Mouse (Mus musculus) heart, adult 2 months (tissue): ENCODE results near the gene Rtp4.

Experiments
- CTCF ChIP-seq: fragments of 200-600 bp; IDR thresholded peaks from 2 replicates; pipeline ENCODE4 v1.8.1; 2022; ENCODE audit warnings: antibody characterized with exemption, mild to moderate bottlenecking, moderate library complexity
- EP300 ChIP-seq: fragments of 200-500 bp; IDR thresholded peaks from 2 replicates; pipeline ENCODE4 v1.6.1; 2011; ENCODE audit warnings: low read depth, low read length, control low read depth; ENCODE audit not compliant: insufficient read depth
- POLR2A ChIP-seq: fragments of 200-500 bp; IDR thresholded peaks from 2 replicates; pipeline ENCODE4 v1.6.1; 2011; ENCODE audit warnings: mild to moderate bottlenecking, low read depth, low read length, control low read depth; ENCODE audit not compliant: insufficient read depth

GRCm38 (mm10) chr16:23653479-23653878, 133.4 kb downstream of the Rtp4 start:
- TF ChIP-seq CTCF, result no peak
- no peak for TF ChIP-seq POLR2A
- no peak for TF ChIP-seq EP300
